Mouse (Mus musculus) neural tube, embryonic 11.5 days (tissue): Measurements from ENCODE around the gene Tex10. TPM values are rescaled to one million over a fixed set of nuclear protein-coding genes. Genes with fewer than 3 reads are reported as not detected.

Experiments used
- polyA plus RNA-seq: library from polyadenylated mRNA; unstranded; fragments of >200 nt; fragmentation: Nextera tagmentation; extraction: Ambion mirVana; gene quantifications from 2 replicates; pipeline ENCODE4 v1.2.1, GENCODE M21; 2014

Tex10 gene
- polyA plus RNA-seq, 1 experiment from 2014 or later, result 70.6 TPM

Other genes with a start within 250 kb of the Tex10 start
- gene Erp44, start 193.9 kb downstream of the Tex10 start, polyA plus RNA-seq, result 69.8 and 70.0 TPM in 2 replicates
- gene Invs, start 193.7 kb downstream of the Tex10 start, polyA plus RNA-seq, result 4.3 and 6.1 TPM in 2 replicates
- 63.2 and 68.3 TPM in 2 replicates for gene Msantd3, start 66.5 kb upstream of the Tex10 start, polyA plus RNA-seq
- gene Tmeff1, start 111.7 kb upstream of the Tex10 start, polyA plus RNA-seq, result 252 and 261 TPM in 2 replicates
- gene Cavin4, start 190.1 kb upstream of the Tex10 start, polyA plus RNA-seq, result 1.5 and 2.3 TPM in 2 replicates